Mouse (Mus musculus) hindbrain, embryonic 16.5 days (tissue): Measurements from ENCODE around the gene Mylk. TPM values are rescaled to one million over a fixed set of nuclear protein-coding genes. Genes with fewer than 3 reads are reported as not detected.

Experiments used
- ATAC-seq: fragments of 200-750 bp; cut with Nextera tagmentation; 2 replicates; pipeline ENCODE4 v1.8.0; 2017; ENCODE audit warnings: moderate TSS enrichment, moderate library complexity
- H3K27ac ChIP-seq: fragments of 300-500 bp; sonication (generic); 2 replicates; pipeline ENCODE4 v1.5.1; 2014; ENCODE audit warnings: low read depth, mild to moderate bottlenecking, control low read depth, low read length, moderate library complexity
- H3K27me3 ChIP-seq: fragments of 300-500 bp; sonication (generic); replicated peaks from 2 replicates; pipeline ENCODE4 v1.6.1; 2014; ENCODE audit warnings: low read length; ENCODE audit not compliant: control insufficient read depth, insufficient read depth
- H3K36me3 ChIP-seq: fragments of 300-500 bp; sonication (generic); 2 replicates; pipeline ENCODE4 v1.6.1; 2014; ENCODE audit warnings: mild to moderate bottlenecking, low read length, moderate library complexity, mixed read lengths; ENCODE audit not compliant: control insufficient read depth, insufficient read depth
- H3K4me1 ChIP-seq: fragments of 300-500 bp; sonication (generic); 2 replicates; pipeline ENCODE4 v1.6.1; 2014; ENCODE audit warnings: low read depth, low read length; ENCODE audit not compliant: control insufficient read depth, insufficient read depth
- H3K4me2 ChIP-seq: fragments of 300-500 bp; sonication (generic); 2 replicates; pipeline ENCODE4 v1.6.1; 2014; ENCODE audit warnings: mild to moderate bottlenecking, low read length, control low read depth, moderate library complexity
- H3K4me3 ChIP-seq: fragments of 300-500 bp; sonication (generic); 2 replicates; pipeline ENCODE4 v1.5.1; 2014; ENCODE audit warnings: mild to moderate bottlenecking, low read length, control low read depth, moderate library complexity
- H3K9ac ChIP-seq: fragments of 300-500 bp; sonication (generic); 2 replicates; pipeline ENCODE4 v1.6.1; 2014; ENCODE audit warnings: low read depth, mild to moderate bottlenecking, control low read depth, low read length, moderate library complexity
- H3K9me3 ChIP-seq: fragments of 300-500 bp; sonication (generic); 2 replicates; pipeline ENCODE4 v1.6.1; 2014; ENCODE audit warnings: mild to moderate bottlenecking, low read length, moderate library complexity; ENCODE audit not compliant: control insufficient read depth
- WGBS: fragments of 180-500 bp; shearing (Covaris S2); extraction: QIAGEN DNeasy Blood & Tissue Kit; methylation state at CpG from one replicate; pipeline ENCODE4 v1.1.7; 2014; 5-methylcytosine and 5-hydroxymethylcytosine counted together
- polyA plus RNA-seq: library from polyadenylated mRNA; unstranded; fragments of >200 nt; fragmentation: Nextera tagmentation; extraction: Ambion mirVana; gene quantifications from 2 replicates; pipeline ENCODE4 v1.2.1, GENCODE M21; 2015

The Mylk gene
- polyA plus RNA-seq, 1 experiment from 2014 or later: 4.6 TPM

GRCm38 (mm10) chr16:34950935-34951334, 205.9 kb downstream of the Mylk start:
- H3K4me1 ChIP-seq: no peaks in the 10 kb centered on the region
- no peak overlapping the region for H3K9ac ChIP-seq
- ATAC-seq: no peak
- H3K36me3 ChIP-seq: no peaks in the 10 kb centered on the region
- no peak overlapping the region for H3K27ac ChIP-seq
- no peaks in the 10 kb centered on the region for H3K27me3 ChIP-seq
- H3K4me2 ChIP-seq: no peak overlapping the region
- H3K9me3 ChIP-seq: no peaks in the 10 kb centered on the region
- no peak overlapping the region for H3K4me3 ChIP-seq
- 91% methylated on average over 9 of the region's 9 CpGs for WGBS

- Histone ChIP-seq H3K9ac (no peak overlapping the region), H3K4me2 (no peak overlapping the region), H3K27ac (no peak overlapping the region), H3K36me3 (no peaks in the 10 kb centered on the region), H3K27me3 (no peaks in the 10 kb centered on the region), H3K4me1 (no peaks in the 10 kb centered on the region), H3K4me3 (no peak overlapping the region), H3K9me3 (no peaks in the 10 kb centered on the region)
- WGBS: 77% methylated on average over 5 of the region's 5 CpGs
- no peak for ATAC-seq
Observed at GRCm38 (mm10) chr16:34952254-34952653, 207.2 kb downstream of the Mylk start.

- no peak overlapping the region for H3K9ac ChIP-seq
- no peaks in the 10 kb centered on the region for H3K27me3 ChIP-seq
- ATAC-seq: no peak
- no peak overlapping the region for H3K4me3 ChIP-seq
- no peak overlapping the region for H3K27ac ChIP-seq
- no peaks in the 10 kb centered on the region for H3K9me3 ChIP-seq
- no peaks in the 10 kb centered on the region for H3K36me3 ChIP-seq
- no peaks in the 10 kb centered on the region for H3K4me1 ChIP-seq
- H3K4me2 ChIP-seq: no peak overlapping the region
- 80% methylated on average over 3 of the region's 3 CpGs for WGBS
Observed at GRCm38 (mm10) chr16:34952798-34953197, 207.8 kb downstream of the Mylk start.

GRCm38 (mm10) chr16:34953501-34953900, 208.5 kb downstream of the Mylk start:
- WGBS: 93% methylated on average over 10 of the region's 10 CpGs
- H3K27ac ChIP-seq: no peak overlapping the region
- H3K4me1 ChIP-seq: peaks cover under 1% of the 10 kb centered on the region; the same call in 1 of the 2 replicates
- no peak for ATAC-seq
- no peaks in the 10 kb centered on the region for H3K36me3 ChIP-seq
- H3K9me3 ChIP-seq: no peaks in the 10 kb centered on the region
- H3K4me3 ChIP-seq: no peak overlapping the region
- H3K4me2 ChIP-seq: no peak overlapping the region
- no peak overlapping the region for H3K9ac ChIP-seq
- H3K27me3 ChIP-seq: no peaks in the 10 kb centered on the region

GRCm38 (mm10) chr16:34957487-34958230, 212.6 kb downstream of the Mylk start:
- Histone ChIP-seq H3K4me1 (peaks cover 5% of the 10 kb centered on the region), H3K27me3 (no peaks in the 10 kb centered on the region), H3K36me3 (no peaks in the 10 kb centered on the region), H3K27ac (no peak overlapping the region), H3K4me3 (no peak overlapping the region), H3K4me2 (no peak overlapping the region), H3K9me3 (no peaks in the 10 kb centered on the region), H3K9ac (no peak overlapping the region)
- no peak for ATAC-seq
- 70% methylated on average over 8 of the region's 8 CpGs for WGBS

GRCm38 (mm10) chr16:34958667-34959066, 213.7 kb downstream of the Mylk start:
- H3K4me2 ChIP-seq: no peak overlapping the region
- H3K27ac ChIP-seq: no peak overlapping the region
- H3K9ac ChIP-seq: no peak overlapping the region
- no peaks in the 10 kb centered on the region for H3K36me3 ChIP-seq
- peak; percentile 71 for ATAC-seq
- H3K4me3 ChIP-seq: no peak overlapping the region
- no peaks in the 10 kb centered on the region for H3K9me3 ChIP-seq
- H3K4me1 ChIP-seq: peaks cover 5% of the 10 kb centered on the region
- H3K27me3 ChIP-seq: no peaks in the 10 kb centered on the region
- WGBS: 23% methylated on average over 9 of the region's 9 CpGs

GRCm38 (mm10) chr16:34959261-34959660, 214.3 kb downstream of the Mylk start:
- no peak overlapping the region for H3K4me3 ChIP-seq
- H3K9me3 ChIP-seq: no peaks in the 10 kb centered on the region
- H3K9ac ChIP-seq: no peak overlapping the region
- H3K27ac ChIP-seq: no peak overlapping the region
- no peak for ATAC-seq
- H3K36me3 ChIP-seq: no peaks in the 10 kb centered on the region
- peaks cover 5% of the 10 kb centered on the region for H3K4me1 ChIP-seq
- WGBS: 85% methylated on average over 5 of the region's 5 CpGs
- no peaks in the 10 kb centered on the region for H3K27me3 ChIP-seq
- no peak overlapping the region for H3K4me2 ChIP-seq

GRCm38 (mm10) chr16:34960243-34960642, 215.2 kb downstream of the Mylk start:
- H3K4me1 ChIP-seq: peaks cover 5% of the 10 kb centered on the region
- no peak for ATAC-seq
- no peaks in the 10 kb centered on the region for H3K36me3 ChIP-seq
- H3K9me3 ChIP-seq: no peaks in the 10 kb centered on the region
- H3K9ac ChIP-seq: no peak overlapping the region
- 68% methylated on average over 5 of the region's 5 CpGs for WGBS
- H3K4me2 ChIP-seq: no peak overlapping the region
- H3K27me3 ChIP-seq: no peaks in the 10 kb centered on the region
- no peak overlapping the region for H3K27ac ChIP-seq
- no peak overlapping the region for H3K4me3 ChIP-seq

- no peaks in the 10 kb centered on the region for H3K9me3 ChIP-seq
- H3K27ac ChIP-seq: no peak overlapping the region
- WGBS: 71% methylated on average over 9 of the region's 9 CpGs
- H3K36me3 ChIP-seq: no peaks in the 10 kb centered on the region
- H3K4me2 ChIP-seq: no peak overlapping the region
- ATAC-seq: no peak
- peaks cover 5% of the 10 kb centered on the region for H3K4me1 ChIP-seq
- H3K27me3 ChIP-seq: no peaks in the 10 kb centered on the region
- no peak overlapping the region for H3K4me3 ChIP-seq
- H3K9ac ChIP-seq: no peak overlapping the region
Observed at GRCm38 (mm10) chr16:34960866-34961582, 216.0 kb downstream of the Mylk start.
